Mouse (Mus musculus) intestine, embryonic 16.5 days (tissue): Measurements from ENCODE around the gene Usf1. TPM values are rescaled to one million over a fixed set of nuclear protein-coding genes. Genes with fewer than 3 reads are reported as not detected.

ENCODE experiments used
- ATAC-seq: fragments of 200-750 bp; cut with Nextera tagmentation; 2 replicates; pipeline ENCODE4 v1.8.0; 2017; ENCODE audit warnings: moderate TSS enrichment, moderate library complexity
- H3K27ac ChIP-seq: fragments of 300-500 bp; sonication (generic); 2 replicates; pipeline ENCODE4 v1.5.1; 2014; ENCODE audit warnings: mild to moderate bottlenecking, low read length
- H3K27me3 ChIP-seq: fragments of 300-500 bp; sonication (generic); replicated peaks from 2 replicates; pipeline ENCODE4 v1.6.1; 2014; ENCODE audit warnings: low read length, control low read depth, mixed read lengths; ENCODE audit not compliant: control insufficient read depth, insufficient read depth
- H3K36me3 ChIP-seq: fragments of 300-500 bp; sonication (generic); 2 replicates; pipeline ENCODE4 v1.6.1; 2014; ENCODE audit warnings: low read length, control low read depth; ENCODE audit not compliant: control insufficient read depth, insufficient read depth
- H3K4me1 ChIP-seq: fragments of 300-500 bp; sonication (generic); 2 replicates; pipeline ENCODE4 v1.6.1; 2014; ENCODE audit warnings: low read length, control low read depth, mixed read lengths; ENCODE audit not compliant: control insufficient read depth, insufficient read depth
- H3K4me2 ChIP-seq: fragments of 300-500 bp; sonication (generic); 2 replicates; pipeline ENCODE4 v1.6.1; 2014; ENCODE audit warnings: low read depth, low read length, control low read depth
- H3K4me3 ChIP-seq: fragments of 300-500 bp; sonication (generic); 2 replicates; pipeline ENCODE4 v1.5.1; 2014; ENCODE audit warnings: mild to moderate bottlenecking, low read length
- H3K9ac ChIP-seq: fragments of 300-500 bp; sonication (generic); 2 replicates; pipeline ENCODE4 v1.6.1; 2014; ENCODE audit warnings: low read depth, low read length
- H3K9me3 ChIP-seq: fragments of 300-500 bp; sonication (generic); 2 replicates; pipeline ENCODE4 v1.6.1; 2016; ENCODE audit warnings: low read length, control low read depth; ENCODE audit not compliant: control insufficient read depth
- WGBS: fragments of 180-500 bp; shearing (Covaris S2); extraction: QIAGEN DNeasy Blood & Tissue Kit; methylation state at CpG from one replicate; pipeline ENCODE4 v1.1.7; 2014; 5-methylcytosine and 5-hydroxymethylcytosine counted together
- polyA plus RNA-seq: library from polyadenylated mRNA; unstranded; fragments of >200 nt; fragmentation: Nextera tagmentation; extraction: Ambion mirVana; gene quantifications from 2 replicates; pipeline ENCODE4 v1.2.1, GENCODE M21; 2015

Usf1 gene
- polyA plus RNA-seq, 1 experiment from 2014 or later, result 58.1 TPM

DNA sequence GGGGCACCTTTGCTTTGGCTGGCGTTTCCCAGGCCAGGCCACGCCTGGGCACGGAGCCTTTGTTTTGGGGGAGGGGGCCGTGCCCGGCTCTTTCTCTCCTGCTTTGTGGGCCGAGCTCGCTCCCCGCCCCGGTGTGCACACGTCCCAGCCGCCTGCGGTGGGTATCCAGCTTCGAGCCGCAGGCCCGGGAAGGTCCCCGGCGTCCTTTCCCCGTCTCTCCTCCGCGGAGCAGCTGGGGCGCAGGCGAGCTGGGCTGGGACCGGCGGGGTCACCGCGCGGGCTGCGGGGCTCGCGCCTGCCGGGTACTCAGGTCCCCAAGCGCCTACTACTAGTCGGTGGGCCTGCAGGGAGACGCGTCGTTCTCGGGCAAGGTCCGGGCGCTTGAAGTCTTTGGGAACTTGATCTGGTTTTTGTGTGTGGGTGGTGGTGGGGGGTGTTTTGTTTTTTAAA, 404 bp downstream of the Usf1 start:
- no peaks in the 10 kb centered on the region for H3K27me3 ChIP-seq
- H3K4me3 ChIP-seq, result peak overlapping the region; percentile 95
- peak overlapping the region; percentile 96 for H3K9ac ChIP-seq
- H3K4me1 ChIP-seq, result 0 out of 2 replicates have a peak, but pooled peaks cover 5% of the 10 kb centered on the region
- H3K4me2 ChIP-seq, result peak overlapping the region; percentile 62
- H3K27ac ChIP-seq, result peak overlapping the region; percentile 92
- H3K36me3 ChIP-seq, result peaks cover 14% of the 10 kb centered on the region
- WGBS, result under 1% methylated on average over 39 of the region's 39 CpGs
- peak; percentile 80 for ATAC-seq
- H3K9me3 ChIP-seq, result no peaks in the 10 kb centered on the region

DNA sequence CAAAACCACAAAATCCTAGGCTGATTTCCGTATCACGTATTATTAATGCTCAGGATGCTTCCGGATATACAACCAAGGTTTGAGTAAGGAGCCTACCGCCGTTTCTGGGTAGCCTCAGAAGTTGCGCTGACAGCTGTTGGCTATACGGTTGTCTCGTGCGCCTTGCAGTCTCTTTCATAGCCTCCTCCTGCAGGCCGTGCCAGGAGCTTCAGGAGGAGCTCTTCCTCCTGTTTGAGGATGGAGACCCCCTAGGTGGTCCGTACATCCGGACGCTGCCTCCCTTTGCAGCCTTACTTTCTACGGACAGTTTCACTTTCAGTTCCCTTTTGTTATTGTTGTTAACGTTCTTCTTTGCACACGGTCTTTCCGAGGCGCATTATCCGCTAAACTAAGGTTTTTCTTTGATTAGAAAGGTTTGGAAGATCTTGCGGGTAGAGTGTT, 908 bp downstream of the Usf1 start:
- peaks cover 19% of the 10 kb centered on the region for H3K36me3 ChIP-seq
- WGBS, result under 1% methylated on average over 20 of the region's 20 CpGs
- no peaks in the 10 kb centered on the region for H3K9me3 ChIP-seq
- ATAC-seq, result peak; percentile 34
- no peaks in the 10 kb centered on the region for H3K27me3 ChIP-seq
- peak overlapping the region; percentile 95 for H3K4me3 ChIP-seq
- H3K9ac ChIP-seq, result peak overlapping the region; percentile 96
- peak overlapping the region; percentile 92 for H3K27ac ChIP-seq
- H3K4me1 ChIP-seq, result 0 out of 2 replicates have a peak, but pooled peaks cover 5% of the 10 kb centered on the region
- H3K4me2 ChIP-seq, result peak overlapping the region; percentile 62

DNA sequence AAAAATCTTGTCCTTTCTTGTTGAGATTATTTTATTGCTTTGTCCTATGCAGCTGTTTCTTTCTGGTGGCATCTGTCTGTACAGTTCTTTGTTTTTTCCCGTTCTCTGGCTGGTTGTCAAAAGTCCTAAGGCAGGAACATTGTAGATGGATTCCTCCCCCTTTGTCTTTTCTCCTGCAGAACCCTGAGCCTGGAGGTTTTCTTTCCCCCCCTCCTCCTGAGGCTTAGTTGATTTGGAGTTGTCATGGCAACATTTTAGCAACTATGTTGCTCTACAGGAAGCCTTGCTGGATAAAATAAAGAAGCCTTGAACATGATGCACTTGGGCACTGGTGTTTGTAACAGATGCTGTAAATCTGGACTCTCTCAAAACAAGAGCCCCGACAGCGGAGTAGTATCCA, 1.3 kb downstream of the Usf1 start:
- H3K4me1 ChIP-seq, result 0 out of 2 replicates have a peak, but pooled peaks cover 5% of the 10 kb centered on the region
- H3K27ac ChIP-seq, result peak overlapping the region; percentile 92
- H3K9ac ChIP-seq, result peak overlapping the region; percentile 96

DNA sequence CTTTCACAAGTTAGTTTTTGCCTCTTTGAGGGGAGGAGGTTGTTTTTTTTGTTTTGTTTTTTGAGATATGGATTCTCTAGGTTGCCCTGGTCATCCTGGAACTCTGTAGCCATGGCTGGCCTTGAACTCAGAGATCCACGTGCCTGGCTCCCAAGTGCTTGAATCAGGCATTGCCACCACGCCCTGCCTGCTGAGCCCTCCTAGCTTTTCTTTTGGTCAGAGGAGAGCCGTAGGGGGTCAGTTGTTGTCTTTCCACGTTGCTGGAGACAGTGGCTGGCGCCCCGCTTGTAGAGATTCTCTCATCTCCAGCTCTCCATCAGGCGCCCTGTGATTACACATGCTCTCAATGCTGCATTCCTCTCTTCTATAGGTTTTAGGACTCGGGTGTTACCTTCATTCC, 2.5 kb downstream of the Usf1 start:
- Histone ChIP-seq H3K4me1 (0 out of 2 replicates have a peak, but pooled peaks cover 5% of the 10 kb centered on the region), H3K9me3 (no peaks in the 10 kb centered on the region), H3K36me3 (peaks cover 21% of the 10 kb centered on the region), H3K27ac (no peak overlapping the region), H3K4me2 (no peak overlapping the region), H3K9ac (no peak overlapping the region), H3K4me3 (no peak overlapping the region), H3K27me3 (no peaks in the 10 kb centered on the region)
- no peak for ATAC-seq
- 77% methylated on average over 8 of the region's 8 CpGs for WGBS

More for the DNA sequence above, 1.3 kb downstream of the Usf1 start:
- H3K27me3 ChIP-seq, result no peaks in the 10 kb centered on the region
- H3K9me3 ChIP-seq, result no peaks in the 10 kb centered on the region
- peak overlapping the region; percentile 62 for H3K4me2 ChIP-seq
- H3K36me3 ChIP-seq, result peaks cover 21% of the 10 kb centered on the region
- H3K4me3 ChIP-seq, result peak overlapping the region; percentile 95
- 0 out of 2 replicates have a peak, but pooled peaks have one; percentile 1 for ATAC-seq
- 39% methylated on average over 3 of the region's 3 CpGs for WGBS

DNA sequence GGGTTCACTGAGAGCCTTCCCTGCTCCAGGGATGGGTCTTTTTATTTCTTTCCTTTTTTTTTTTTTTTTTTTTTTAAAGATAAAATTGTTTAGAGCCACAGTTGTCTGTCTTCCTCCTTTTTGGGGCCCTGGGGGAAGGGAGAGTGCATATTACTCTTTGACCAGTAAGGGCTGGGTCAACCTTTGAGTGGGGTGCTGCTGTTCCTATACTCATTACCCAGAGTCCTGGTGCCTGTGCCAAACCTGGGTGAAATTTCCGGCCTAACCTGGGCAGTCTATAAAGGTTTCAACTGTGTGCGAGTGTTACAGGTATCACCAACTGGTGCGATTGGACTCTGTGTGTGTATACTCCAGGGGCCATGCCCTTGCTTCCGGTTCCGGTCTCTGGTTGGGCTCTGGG, 7.5 kb downstream of the Usf1 start, which contains the start of gene Tstd1:
Gene Tstd1, plus strand, starts transcription at position 213 of the 400 bp plus-strand sequence.
- Histone ChIP-seq H3K9me3 (no peaks in the 10 kb centered on the region), H3K9ac (no peak within 1 kb of the TSS), H3K36me3 (peaks cover 25% of the 10 kb centered on the region), H3K4me3 (no peak within 1 kb of the TSS), H3K4me1 (peaks cover 3% of the 10 kb centered on the region; the same call in 1 of the 2 replicates), H3K27me3 (no peaks in the 10 kb centered on the region), H3K27ac (no peak within 1 kb of the TSS), H3K4me2 (no peak within 1 kb of the TSS)
- ATAC-seq, result no peak
- 86% methylated on average over 5 of the region's 5 CpGs for WGBS

DNA sequence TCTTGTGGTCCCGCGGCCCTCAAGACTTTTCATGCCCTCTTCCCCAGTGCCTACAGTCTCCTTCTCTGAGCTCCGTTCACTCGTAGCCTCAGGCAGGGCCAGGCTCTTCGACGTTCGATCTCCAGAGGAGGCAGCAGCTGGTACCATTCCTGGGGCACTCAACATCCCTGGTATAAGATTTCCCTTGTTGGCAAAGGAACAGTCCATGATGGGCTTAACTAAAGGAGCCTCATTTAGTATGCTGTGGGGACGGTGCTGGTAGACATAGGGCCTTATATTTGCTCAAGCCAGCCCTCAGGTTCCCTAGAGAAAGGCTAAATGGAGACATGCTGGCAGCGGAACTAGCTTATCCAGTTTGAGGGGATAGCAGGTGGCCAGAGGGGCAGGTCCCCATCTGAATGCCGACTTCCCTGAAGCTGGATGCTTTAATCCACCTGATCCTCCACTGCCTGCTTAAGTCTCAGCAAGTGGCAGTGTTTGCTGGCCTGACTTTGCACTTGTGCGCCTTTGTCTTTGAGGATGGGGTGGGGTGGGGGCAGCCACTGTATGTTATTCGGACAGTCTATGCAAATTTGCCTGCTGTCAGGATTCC, 8.3 kb downstream of the Usf1 start:
- ATAC-seq, result no peak
- no peak overlapping the region for H3K27ac ChIP-seq

DNA sequence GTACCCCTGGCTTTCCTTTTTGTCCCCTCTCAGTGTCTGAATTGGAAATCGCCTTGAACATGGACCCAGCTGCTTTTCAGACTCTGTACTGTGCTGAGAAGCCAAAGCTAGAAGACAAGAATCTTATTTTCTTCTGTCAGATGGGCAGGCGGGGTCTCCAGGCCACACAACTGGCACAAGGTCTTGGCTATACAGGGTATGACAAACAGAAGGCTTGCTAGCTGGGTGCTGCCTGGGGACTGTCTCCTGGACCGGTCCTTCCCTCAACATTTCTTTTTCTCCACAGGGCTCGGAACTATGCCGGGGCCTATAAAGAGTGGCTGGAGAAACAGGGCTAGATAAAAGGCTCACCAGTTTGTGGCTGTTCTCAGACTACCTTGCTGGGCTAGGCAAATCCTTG, 8.8 kb downstream of the Usf1 start:
- H3K36me3 ChIP-seq, result peaks cover 25% of the 10 kb centered on the region
- H3K4me1 ChIP-seq, result peaks cover 7% of the 10 kb centered on the region
- no peak overlapping the region for H3K9ac ChIP-seq
- H3K27ac ChIP-seq, result no peak overlapping the region
- H3K9me3 ChIP-seq, result no peaks in the 10 kb centered on the region
- 90% methylated on average over 5 of the region's 5 CpGs for WGBS
- no peak overlapping the region for H3K4me2 ChIP-seq
- no peak for ATAC-seq
- H3K27me3 ChIP-seq, result no peaks in the 10 kb centered on the region
- H3K4me3 ChIP-seq, result no peak overlapping the region

More for the DNA sequence above, 8.3 kb downstream of the Usf1 start:
- H3K9ac ChIP-seq, result no peak overlapping the region
- no peak overlapping the region for H3K4me2 ChIP-seq
- WGBS, result 68% methylated on average over 12 of the region's 12 CpGs
- peaks cover 3% of the 10 kb centered on the region; the same call in 1 of the 2 replicates for H3K4me1 ChIP-seq
- H3K4me3 ChIP-seq, result no peak overlapping the region
- peaks cover 25% of the 10 kb centered on the region for H3K36me3 ChIP-seq
- no peaks in the 10 kb centered on the region for H3K9me3 ChIP-seq
- no peaks in the 10 kb centered on the region for H3K27me3 ChIP-seq

DNA sequence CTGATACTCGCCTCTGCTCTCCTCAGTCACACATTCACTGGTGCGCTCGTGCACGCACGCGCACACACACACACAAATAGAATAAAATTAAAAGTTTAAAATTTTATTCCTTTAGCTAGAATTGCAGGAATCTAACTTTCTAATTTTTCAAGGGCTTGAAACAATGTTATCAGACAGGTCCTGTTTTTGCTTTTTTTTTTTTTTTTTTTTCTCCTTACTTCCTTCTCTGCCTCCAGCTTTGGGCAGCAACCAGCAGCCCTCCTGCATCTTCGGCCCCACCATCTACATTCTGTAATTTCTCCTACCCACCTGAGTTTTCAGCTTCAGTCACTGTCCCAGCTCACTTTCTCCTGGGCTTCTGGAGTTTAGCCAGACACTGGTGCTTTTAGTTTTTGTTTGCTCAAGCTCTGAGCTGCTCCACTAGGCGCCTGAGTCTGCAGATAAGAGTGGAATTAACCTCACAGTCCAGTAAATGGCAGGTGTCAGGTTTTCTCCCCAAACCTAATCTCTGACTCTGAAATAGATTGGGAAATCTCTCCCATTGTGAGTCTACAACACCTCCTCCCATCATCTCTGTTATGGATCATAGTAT, 11.5 kb downstream of the Usf1 start:
- Histone ChIP-seq H3K9me3 (no peaks in the 10 kb centered on the region), H3K27ac (no peak overlapping the region), H3K4me3 (no peak overlapping the region), H3K4me2 (no peak overlapping the region), H3K27me3 (no peaks in the 10 kb centered on the region), H3K36me3 (peaks cover 4% of the 10 kb centered on the region; the same call in 1 of the 2 replicates), H3K9ac (no peak overlapping the region), H3K4me1 (peaks cover 12% of the 10 kb centered on the region)
- ATAC-seq, result 0 out of 2 replicates have a peak, but pooled peaks have one; percentile 23
- 76% methylated on average over 8 of the region's 8 CpGs for WGBS

DNA sequence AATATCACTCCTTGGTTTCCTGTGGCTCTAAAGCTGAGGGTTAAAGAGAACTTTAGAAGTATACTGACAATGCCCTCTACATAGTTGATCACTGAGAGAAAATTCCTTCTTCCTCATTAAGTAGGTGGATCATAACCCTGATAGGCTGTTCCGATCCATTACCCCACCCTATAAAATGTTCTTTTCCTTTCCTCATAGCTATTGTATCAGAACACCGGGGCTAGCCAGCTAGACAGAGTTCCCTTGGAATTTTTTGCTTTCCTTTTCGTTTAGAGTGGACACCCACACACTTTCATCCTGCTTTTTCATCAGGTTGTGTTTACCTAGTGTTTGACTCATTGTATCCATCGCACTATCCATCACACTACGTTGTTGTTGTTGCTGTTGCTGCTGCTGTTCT, 13.5 kb downstream of the Usf1 start:
- no peaks in the 10 kb centered on the region for H3K9me3 ChIP-seq
- peak; percentile 58 for ATAC-seq
- no peaks in the 10 kb centered on the region for H3K27me3 ChIP-seq
- no peak overlapping the region for H3K4me2 ChIP-seq
- no peak overlapping the region for H3K4me3 ChIP-seq
- H3K36me3 ChIP-seq, result 0 out of 2 replicates have a peak, but pooled peaks cover 4% of the 10 kb centered on the region
- WGBS, result 26% methylated on average over 5 of the region's 5 CpGs
- no peak overlapping the region for H3K27ac ChIP-seq
- H3K9ac ChIP-seq, result no peak overlapping the region
- H3K4me1 ChIP-seq, result peaks cover 12% of the 10 kb centered on the region
